Mouse (Mus musculus): ENCODE measurements at regions not wholly inside any gene's neighbourhood (a gene's known extent, or its start where the extent isn't known, plus 50 kb on each side); places are given as distances from the start of the nearest gene placed in this dataset.
A peak's percentile ranks its signal among the peaks of the same experiment; 100 is the strongest.

DNA sequence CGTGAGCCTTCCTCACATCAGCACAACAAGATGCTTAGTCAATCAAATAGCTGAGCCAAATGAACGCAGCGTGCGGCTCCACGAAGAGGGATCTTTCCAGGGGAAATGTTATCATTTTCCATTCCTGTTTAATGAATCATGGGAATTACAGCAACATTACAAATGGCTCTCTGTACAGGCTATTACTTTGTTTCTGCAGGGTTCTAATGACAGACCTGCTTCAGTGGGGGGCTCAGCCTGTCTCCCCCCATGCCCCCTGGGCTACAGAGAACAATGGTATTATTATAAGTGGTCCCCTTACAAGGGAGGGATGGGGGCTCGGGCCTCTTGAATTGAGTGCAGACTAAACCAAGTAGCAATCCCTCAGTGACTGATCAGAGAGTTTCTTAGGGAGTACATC, 144.3 kb upstream of the Csf3r start:
- DNase-seq (ENCODE audit: low spot score in 2 of 2): no peak

DNA sequence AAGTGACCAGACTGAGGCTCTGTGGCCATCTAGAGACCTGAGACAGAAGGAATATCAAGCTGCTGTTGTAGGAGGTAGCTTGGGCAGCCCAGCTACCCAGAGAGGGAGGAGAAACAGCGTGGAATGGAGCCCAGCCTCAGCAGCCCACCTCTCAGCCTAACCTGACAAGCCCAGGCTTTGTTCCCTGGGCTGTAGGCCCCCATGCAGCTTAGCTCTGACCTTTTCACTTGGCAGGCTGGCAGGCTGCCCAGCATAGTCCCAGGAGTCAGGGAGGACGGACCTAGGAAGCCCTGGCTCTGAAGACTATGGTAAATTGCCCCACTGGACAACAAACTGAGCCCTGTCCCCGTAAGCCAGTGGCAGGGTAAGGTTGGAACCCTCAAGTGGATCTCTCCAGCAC, 141.8 kb upstream of the Csf3r start:
- DNase-seq (ENCODE audit: low spot score in 2 of 2): no peak

GRCm38 (mm10) chr4:125890510-125890909, 133.8 kb upstream of the Csf3r start:
- no peak for DNase-seq (ENCODE audit: low spot score in 2 of 2)

GRCm38 (mm10) chr4:125893139-125893538, 131.2 kb upstream of the Csf3r start:
- DNase-seq (ENCODE audit: low spot score in 2 of 2): no peak

DNA sequence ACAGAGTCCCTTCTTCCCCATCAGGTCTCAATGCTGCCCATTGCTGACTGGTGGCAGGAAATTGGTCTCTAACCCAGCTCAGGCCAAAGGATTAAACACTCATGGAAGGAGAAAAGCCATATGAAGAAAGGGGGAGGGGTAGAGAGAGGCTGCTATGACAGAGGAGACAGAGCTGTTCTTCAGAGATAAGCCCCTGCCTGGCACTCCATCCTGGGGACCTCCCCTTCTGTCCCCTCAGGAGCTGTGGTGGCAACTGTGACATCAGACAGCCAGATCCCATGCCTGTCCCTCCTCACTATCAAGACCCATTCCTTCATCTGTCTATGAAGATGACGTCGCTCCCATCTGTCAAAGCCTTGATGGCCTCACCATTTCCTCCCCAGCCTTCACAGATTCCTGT, 126.6 kb upstream of the Csf3r start:
- DNase-seq (ENCODE audit: low spot score in 2 of 2): no peak

DNA sequence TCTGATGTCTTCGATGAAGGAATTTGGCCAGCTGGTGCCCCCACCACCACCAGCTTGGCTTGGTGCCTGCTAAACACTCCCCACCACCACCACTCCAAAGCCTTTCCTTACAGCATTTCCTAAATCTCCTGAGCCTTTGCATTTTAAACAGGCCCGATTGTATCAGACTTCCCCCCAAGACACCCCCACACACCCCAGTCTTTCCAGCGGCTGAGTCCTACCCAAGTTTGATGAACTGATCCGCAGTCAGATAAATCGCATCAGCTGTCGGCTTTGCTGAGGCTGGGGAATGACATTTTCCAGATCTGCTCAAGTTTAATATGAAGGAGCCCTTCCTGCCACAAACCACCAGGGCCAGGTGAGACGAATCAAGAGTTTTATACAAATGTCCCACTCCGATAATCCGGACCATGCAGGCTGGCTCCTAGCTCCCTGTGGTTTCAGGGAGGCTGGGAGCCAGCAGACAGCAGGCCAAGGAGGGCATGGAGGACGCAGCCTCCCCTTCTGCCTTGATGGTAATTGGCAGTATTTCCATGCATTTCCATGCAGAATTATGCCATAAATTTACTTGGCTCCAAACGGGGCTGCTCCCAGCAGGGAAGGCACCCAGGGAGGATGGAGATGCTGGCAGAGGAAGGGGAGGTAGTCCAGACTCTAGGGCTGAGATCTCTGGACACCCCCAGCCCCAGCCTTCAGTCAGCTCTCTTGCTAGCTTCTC, 125.6 kb upstream of the Csf3r start:
- no peak for DNase-seq (ENCODE audit: low spot score in 2 of 2)

GRCm38 (mm10) chr4:125901546-125902276, 122.6 kb upstream of the Csf3r start:
- DNase-seq (ENCODE audit: low spot score in 2 of 2): no peak

DNA sequence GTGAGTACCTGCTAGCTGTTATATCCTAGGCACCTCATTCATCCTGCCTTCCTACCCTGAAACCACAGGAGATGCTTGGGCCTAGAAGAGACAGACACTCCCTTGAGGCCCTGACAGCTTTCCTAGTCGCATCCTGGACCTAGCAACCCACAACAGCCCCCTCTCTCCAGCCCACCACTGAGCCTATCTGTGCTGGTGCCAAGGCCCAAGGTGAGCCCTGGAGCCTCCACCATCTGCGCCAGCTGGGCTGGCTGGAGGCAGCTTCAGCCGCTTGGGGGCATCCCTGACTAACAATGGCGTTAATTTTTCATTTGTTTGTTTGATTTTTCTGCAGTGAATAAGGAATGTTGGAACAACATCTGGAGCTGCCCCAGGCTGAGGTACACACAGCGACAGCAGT, 118.1 kb upstream of the Csf3r start:
- DNase-seq (ENCODE audit: low spot score in 2 of 2): no peak

DNA sequence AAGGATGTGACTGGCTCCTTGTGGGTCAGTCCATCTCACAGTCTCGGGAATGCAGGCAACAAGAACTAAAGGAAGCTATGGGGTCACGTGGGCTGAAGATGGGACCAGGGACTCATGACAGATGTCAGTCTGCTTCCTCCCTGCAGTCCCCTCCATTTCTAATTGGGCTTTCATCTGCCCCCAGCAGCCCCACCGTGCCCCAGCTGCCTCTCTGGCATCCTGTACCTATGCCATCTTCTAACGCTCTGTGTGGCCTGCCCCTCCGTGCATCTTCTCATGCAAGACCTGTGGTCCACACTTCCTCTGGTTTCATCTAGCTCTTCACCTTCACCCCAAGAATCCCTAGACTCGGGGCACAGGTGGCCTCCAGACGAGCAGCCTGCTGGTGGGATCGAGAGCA, 115.4 kb upstream of the Csf3r start:
- no peak for DNase-seq (ENCODE audit: low spot score in 2 of 2)

DNA sequence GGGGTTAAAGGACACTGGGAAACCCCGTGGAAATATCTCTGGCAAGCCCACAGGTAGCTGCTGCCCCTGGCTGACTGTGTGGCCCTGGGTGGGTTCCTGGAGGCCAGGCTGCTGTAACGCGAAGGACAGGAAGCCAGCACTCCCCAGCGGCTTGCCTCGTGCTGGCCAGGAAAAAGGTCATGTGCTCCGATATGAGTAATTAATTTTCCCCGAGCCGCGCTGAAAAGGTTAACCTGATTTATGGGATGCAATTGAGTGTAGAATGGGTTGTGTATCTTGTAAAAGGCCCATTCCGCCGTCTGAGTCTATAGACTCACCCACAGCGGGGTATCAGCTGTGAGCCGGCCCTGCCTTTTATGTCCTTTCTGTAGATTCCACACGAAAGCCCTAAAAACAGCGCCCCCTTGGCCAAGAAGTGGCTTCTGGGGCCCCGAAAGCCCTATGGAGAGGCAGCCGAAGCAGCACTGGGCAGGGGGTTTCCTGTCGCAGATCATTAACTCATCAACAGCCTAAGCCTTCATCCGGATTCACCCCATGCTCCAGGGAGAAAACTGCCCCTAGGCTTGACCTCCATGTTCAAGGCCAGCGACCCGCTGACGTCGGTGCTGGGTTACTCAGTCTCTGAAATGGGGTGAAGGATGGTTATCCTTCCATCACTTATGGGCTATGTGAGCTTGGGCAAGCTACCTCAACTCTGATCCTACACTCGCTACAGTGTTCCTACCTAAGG, 112.6 kb upstream of the Csf3r start:
- DNase-seq (ENCODE audit: low spot score in 2 of 2): no peak

DNA sequence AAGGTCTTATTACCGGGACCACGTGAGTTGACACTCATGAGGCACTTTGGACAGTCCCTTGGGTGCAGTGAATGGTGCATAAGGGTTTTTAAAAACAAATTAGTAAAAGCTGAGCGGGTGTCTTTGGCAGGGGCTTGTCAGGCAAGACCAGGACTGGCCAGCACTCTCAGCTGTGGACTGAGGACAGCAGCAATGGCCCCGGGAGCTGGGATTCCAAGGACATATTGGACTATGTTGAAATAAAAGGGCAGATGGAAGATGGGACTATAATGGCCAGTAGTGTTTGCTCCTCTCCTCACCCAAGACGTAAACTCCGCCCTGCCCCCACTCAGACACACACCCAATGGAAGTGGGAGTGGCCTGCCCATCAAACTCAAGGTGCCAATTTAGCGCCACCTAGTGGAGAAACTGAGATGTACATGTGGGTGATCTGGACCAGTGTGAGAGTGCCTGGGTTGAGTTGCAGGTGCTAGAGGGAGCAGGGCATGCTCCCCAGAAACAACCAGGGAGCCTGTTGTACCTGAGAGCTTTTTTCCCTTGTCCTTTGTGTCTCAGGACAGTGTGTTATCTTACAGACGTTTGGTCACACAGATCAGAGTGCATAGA, 111.8 kb upstream of the Csf3r start:
- peak; percentile 36 to 70 for DNase-seq (ENCODE audit: low spot score in 2 of 2)

- DNase-seq (ENCODE audit: low spot score in 2 of 2): no peak
These were observed 109.2 kb upstream of the Csf3r start for GRCm38 (mm10) chr4:125915166-125915565.

GRCm38 (mm10) chr4:125917210-125917609, 107.1 kb upstream of the Csf3r start:
- DNase-seq (ENCODE audit: low spot score in 2 of 2): no peak

DNA sequence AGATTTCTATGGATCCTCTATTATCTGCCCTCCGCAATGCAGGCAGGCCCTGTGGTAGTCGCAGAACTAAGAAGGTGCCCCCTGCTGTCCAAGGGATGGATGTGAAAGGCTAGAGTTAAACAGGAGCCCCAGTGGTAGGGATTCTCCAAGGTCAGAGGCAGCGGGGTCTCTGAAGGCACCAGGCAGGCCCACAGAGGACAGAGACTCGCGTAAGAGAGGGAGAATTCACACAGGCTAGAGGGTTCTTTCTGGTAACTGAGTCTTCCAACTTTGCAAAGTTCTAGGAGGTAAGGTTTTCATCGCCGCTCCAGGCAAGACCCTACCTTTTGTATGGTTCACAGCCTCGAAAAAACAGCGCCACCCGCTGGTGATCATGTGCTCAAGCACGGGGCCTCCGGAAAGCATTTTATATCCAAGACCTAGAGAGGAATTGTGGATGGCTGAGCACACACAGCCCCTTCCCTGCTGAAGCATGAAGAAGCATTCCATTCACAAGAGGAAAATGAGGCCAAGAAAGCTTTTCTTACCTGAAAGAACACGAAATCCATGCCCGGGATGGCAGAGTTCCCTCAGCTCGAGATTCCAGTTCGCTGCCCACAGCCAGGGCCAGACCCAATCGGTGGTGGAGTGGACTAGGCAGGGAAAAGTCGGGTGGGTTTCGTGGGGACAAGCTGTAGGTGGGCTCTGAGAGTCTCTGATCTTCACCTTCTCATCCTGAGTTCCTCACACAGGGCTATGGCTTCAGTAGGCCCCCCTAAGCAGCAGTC, 102.6 kb upstream of the Csf3r start:
- no peak for DNase-seq (ENCODE audit: low spot score in 2 of 2)

- DNase-seq (ENCODE audit: low spot score in 2 of 2): no peak
These were observed 102.0 kb upstream of the Csf3r start for GRCm38 (mm10) chr4:125922317-125922878.

GRCm38 (mm10) chr4:125923225-125923624, 101.1 kb upstream of the Csf3r start:
- DNase-seq (ENCODE audit: low spot score in 2 of 2): no peak

GRCm38 (mm10) chr4:125928196-125928595, 96.2 kb upstream of the Csf3r start:
- no peak for DNase-seq (ENCODE audit: low spot score in 2 of 2)

- no peak for DNase-seq (ENCODE audit: low spot score in 2 of 2)
These were observed 95.1 kb upstream of the Csf3r start for GRCm38 (mm10) chr4:125929122-125929772.

- no peak for DNase-seq (ENCODE audit: low spot score in 2 of 2)
These were observed 93.6 kb upstream of the Csf3r start for GRCm38 (mm10) chr4:125930764-125931163.

- DNase-seq (ENCODE audit: low spot score in 2 of 2): no peak
These were observed 93.0 kb upstream of the Csf3r start for GRCm38 (mm10) chr4:125931321-125931720.
